Mouse (Mus musculus): ENCODE measurements around the gene Tgm2. TPM values are rescaled to one million over a fixed set of nuclear protein-coding genes. Genes with fewer than 3 reads are reported as not detected.

The Tgm2 gene
- total and polyA plus RNA-seq, 2 experiments from 2014 or later: 6.8 to 13.3 TPM

- no peak overlapping the region for H3K9ac ChIP-seq (replicated peaks; ENCODE audit: low read length, poor library complexity, severe bottlenecking)
- no peaks in the 10 kb centered on the region for H3K27me3 ChIP-seq (ENCODE audit: insufficient read depth, low read length)
- H3K9me3 ChIP-seq (ENCODE audit: low read length): no peaks in the 10 kb centered on the region
- ATAC-seq (ENCODE audit: low FRiP score): peak; percentile 28; the same call in 1 of the 2 replicates
- no peak overlapping the region for H3K27ac ChIP-seq (ENCODE audit: low read depth, low read length)
- no peak for DNase-seq (ENCODE audit: low spot score)
- WGBS: 10% methylated on average over 18 of the region's 19 CpGs
- peak overlapping the region; percentile 44 for H3K4me2 ChIP-seq (ENCODE audit: low read depth, low read length, poor library complexity, severe bottlenecking)
- no peaks in the 10 kb centered on the region for H3K36me3 ChIP-seq (ENCODE audit: insufficient read depth, low read length)
- TF ChIP-seq CTCF (IDR thresholded peaks at IDR 0.05): peak; percentile 12; the same call in 1 of the 2 replicates
- no peaks in the 10 kb centered on the region for H3K4me1 ChIP-seq (ENCODE audit: insufficient read depth, low read length)
- H3K4me3 ChIP-seq (ENCODE audit: low read depth, low read length): no peak overlapping the region
These were observed 32.6 kb upstream of the Tgm2 start for GRCm38 (mm10) chr2:158178696-158179369.

GRCm38 (mm10) chr2:158178139-158178538 is 31.9 kb upstream of the Tgm2 start:
- H3K4me2 ChIP-seq (ENCODE audit: low read depth, low read length, poor library complexity, severe bottlenecking): no peak overlapping the region
- 73% methylated on average over 4 of the region's 4 CpGs for WGBS
- H3K27ac ChIP-seq (ENCODE audit: low read depth, low read length): no peak overlapping the region
- TF ChIP-seq CTCF (IDR thresholded peaks at IDR 0.05): no peak
- no peaks in the 10 kb centered on the region for H3K4me1 ChIP-seq (ENCODE audit: insufficient read depth, low read length)
- no peak overlapping the region for H3K4me3 ChIP-seq (ENCODE audit: low read depth, low read length)
- ATAC-seq (ENCODE audit: low FRiP score): no peak
- DNase-seq (ENCODE audit: low spot score): no peak
- no peaks in the 10 kb centered on the region for H3K9me3 ChIP-seq (ENCODE audit: low read length)
- H3K9ac ChIP-seq (replicated peaks; ENCODE audit: low read length, poor library complexity, severe bottlenecking): no peak overlapping the region
- H3K36me3 ChIP-seq (ENCODE audit: insufficient read depth, low read length): no peaks in the 10 kb centered on the region
- no peaks in the 10 kb centered on the region for H3K27me3 ChIP-seq (ENCODE audit: insufficient read depth, low read length)

- ATAC-seq (ENCODE audit: low FRiP score): no peak
- 27% methylated on average over 3 of the region's 3 CpGs for WGBS
These were observed 31.3 kb upstream of the Tgm2 start for GRCm38 (mm10) chr2:158177574-158177973.

GRCm38 (mm10) chr2:158176763-158177162 is 30.5 kb upstream of the Tgm2 start:
- ATAC-seq (ENCODE audit: low FRiP score): no peak
- Histone ChIP-seq H3K4me1 (ENCODE audit: insufficient read depth, low read length) (no peaks in the 10 kb centered on the region), H3K4me3 (ENCODE audit: low read depth, low read length) (no peak overlapping the region), H3K9me3 (ENCODE audit: low read length) (no peaks in the 10 kb centered on the region), H3K9ac (replicated peaks; ENCODE audit: low read length, poor library complexity, severe bottlenecking) (no peak overlapping the region), H3K27ac (ENCODE audit: low read depth, low read length) (no peak overlapping the region), H3K36me3 (ENCODE audit: insufficient read depth, low read length) (no peaks in the 10 kb centered on the region), H3K4me2 (ENCODE audit: low read depth, low read length, poor library complexity, severe bottlenecking) (no peak overlapping the region), H3K27me3 (ENCODE audit: insufficient read depth, low read length) (no peaks in the 10 kb centered on the region)
- 94% methylated on average over 9 of the region's 9 CpGs for WGBS
- no peak for TF ChIP-seq CTCF (IDR thresholded peaks at IDR 0.05)
- DNase-seq (ENCODE audit: low spot score): no peak

More at GRCm38 (mm10) chr2:158177574-158177973, 31.3 kb upstream of the Tgm2 start:
- no peak overlapping the region for H3K4me2 ChIP-seq (ENCODE audit: low read depth, low read length, poor library complexity, severe bottlenecking)
- no peaks in the 10 kb centered on the region for H3K9me3 ChIP-seq (ENCODE audit: low read length)
- peak; percentile 60 for DNase-seq (ENCODE audit: low spot score)
- H3K27ac ChIP-seq (ENCODE audit: low read depth, low read length): no peak overlapping the region
- H3K27me3 ChIP-seq (ENCODE audit: insufficient read depth, low read length): no peaks in the 10 kb centered on the region
- H3K4me3 ChIP-seq (ENCODE audit: low read depth, low read length): no peak overlapping the region
- H3K4me1 ChIP-seq (ENCODE audit: insufficient read depth, low read length): no peaks in the 10 kb centered on the region
- no peak for TF ChIP-seq CTCF (IDR thresholded peaks at IDR 0.05)
- no peak overlapping the region for H3K9ac ChIP-seq (replicated peaks; ENCODE audit: low read length, poor library complexity, severe bottlenecking)
- no peaks in the 10 kb centered on the region for H3K36me3 ChIP-seq (ENCODE audit: insufficient read depth, low read length)

GRCm38 (mm10) chr2:158175433-158175832 is 29.2 kb upstream of the Tgm2 start:
- H3K27ac ChIP-seq (ENCODE audit: low read depth, low read length): no peak overlapping the region
- no peak overlapping the region for H3K9ac ChIP-seq (replicated peaks; ENCODE audit: low read length, poor library complexity, severe bottlenecking)
- TF ChIP-seq CTCF (IDR thresholded peaks at IDR 0.05): no peak
- DNase-seq (ENCODE audit: low spot score) (no peak), ATAC-seq (ENCODE audit: low FRiP score) (no peak)
- H3K4me3 ChIP-seq (ENCODE audit: low read depth, low read length): no peak overlapping the region
- H3K9me3 ChIP-seq (ENCODE audit: low read length): no peaks in the 10 kb centered on the region
- no peak overlapping the region for H3K4me2 ChIP-seq (ENCODE audit: low read depth, low read length, poor library complexity, severe bottlenecking)
- 76% methylated on average over 3 of the region's 3 CpGs for WGBS
- no peaks in the 10 kb centered on the region for H3K36me3 ChIP-seq (ENCODE audit: insufficient read depth, low read length)
- no peaks in the 10 kb centered on the region for H3K27me3 ChIP-seq (ENCODE audit: insufficient read depth, low read length)
- no peaks in the 10 kb centered on the region for H3K4me1 ChIP-seq (ENCODE audit: insufficient read depth, low read length)

GRCm38 (mm10) chr2:158174958-158175357 is 28.7 kb upstream of the Tgm2 start:
- Histone ChIP-seq H3K36me3 (ENCODE audit: insufficient read depth, low read length) (no peaks in the 10 kb centered on the region), H3K4me2 (ENCODE audit: low read depth, low read length, poor library complexity, severe bottlenecking) (no peak overlapping the region), H3K9me3 (ENCODE audit: low read length) (no peaks in the 10 kb centered on the region), H3K4me1 (ENCODE audit: insufficient read depth, low read length) (no peaks in the 10 kb centered on the region), H3K4me3 (ENCODE audit: low read depth, low read length) (no peak overlapping the region), H3K27me3 (ENCODE audit: insufficient read depth, low read length) (no peaks in the 10 kb centered on the region), H3K27ac (ENCODE audit: low read depth, low read length) (no peak overlapping the region), H3K9ac (replicated peaks; ENCODE audit: low read length, poor library complexity, severe bottlenecking) (no peak overlapping the region)
- 93% methylated on average over 15 of the region's 15 CpGs for WGBS
- TF ChIP-seq CTCF (IDR thresholded peaks at IDR 0.05): no peak
- DNase-seq (ENCODE audit: low spot score) (no peak), ATAC-seq (ENCODE audit: low FRiP score) (no peak)
